Mouse (Mus musculus) heart, embryonic 16.5 days (tissue): ENCODE results near the gene Olfr1024. TPM values are rescaled to one million over a fixed set of nuclear protein-coding genes. Genes with fewer than 3 reads are reported as not detected.

Experiments used
- ATAC-seq: fragments of 200-750 bp; cut with Nextera tagmentation; replicated peaks from 2 replicates; pipeline ENCODE4 v1.8.0; 2017; ENCODE audit warnings: moderate number of reproducible peaks; ENCODE audit not compliant: insufficient read depth, low FRiP score; ENCODE audit errors: extremely low read depth
- H3K27ac ChIP-seq: fragments of 300-500 bp; sonication (generic); 2 replicates; pipeline ENCODE4 v1.5.1; 2014; ENCODE audit warnings: mild to moderate bottlenecking, low read length, control low read depth, moderate library complexity
- H3K27me3 ChIP-seq: fragments of 300-500 bp; sonication (generic); 2 replicates; pipeline ENCODE4 v1.6.1; 2014; ENCODE audit warnings: low read length, mixed read lengths; ENCODE audit not compliant: control insufficient read depth, insufficient read depth
- H3K36me3 ChIP-seq: fragments of 300-500 bp; sonication (generic); 2 replicates; pipeline ENCODE4 v1.6.1; 2014; ENCODE audit not compliant: control insufficient read depth, insufficient read depth
- H3K4me1 ChIP-seq: fragments of 300-500 bp; sonication (generic); 2 replicates; pipeline ENCODE4 v1.6.1; 2014; ENCODE audit warnings: low read length, mixed read lengths; ENCODE audit not compliant: control insufficient read depth, insufficient read depth
- H3K4me2 ChIP-seq: fragments of 300-500 bp; sonication (generic); 2 replicates; pipeline ENCODE4 v1.6.1; 2014; ENCODE audit warnings: low read depth, mild to moderate bottlenecking, control low read depth, low read length
- H3K4me3 ChIP-seq: fragments of 300-500 bp; sonication (generic); 2 replicates; pipeline ENCODE4 v1.5.1; 2014; ENCODE audit warnings: mild to moderate bottlenecking, control low read depth, low read length
- H3K9ac ChIP-seq: fragments of 300-500 bp; sonication (generic); 2 replicates; pipeline ENCODE4 v1.6.1; 2014; ENCODE audit warnings: low read length, control low read depth
- H3K9me3 ChIP-seq: fragments of 300-500 bp; sonication (generic); replicated peaks from 2 replicates; pipeline ENCODE4 v1.6.1; 2016; ENCODE audit warnings: low read length; ENCODE audit not compliant: control insufficient read depth
- WGBS: fragments of 180-500 bp; shearing (Covaris S2); extraction: QIAGEN DNeasy Blood & Tissue Kit; methylation state at CpG from one replicate; pipeline ENCODE4 v1.1.7; 2014; 5-methylcytosine and 5-hydroxymethylcytosine counted together
- polyA plus RNA-seq: library from polyadenylated mRNA; unstranded; fragments of >200 nt; fragmentation: Nextera tagmentation; extraction: Ambion mirVana; gene quantifications from 2 replicates; pipeline ENCODE4 v1.2.1, GENCODE M21; 2015

Olfr1024 gene
- polyA plus RNA-seq: not detected in 2 replicates

DNA sequence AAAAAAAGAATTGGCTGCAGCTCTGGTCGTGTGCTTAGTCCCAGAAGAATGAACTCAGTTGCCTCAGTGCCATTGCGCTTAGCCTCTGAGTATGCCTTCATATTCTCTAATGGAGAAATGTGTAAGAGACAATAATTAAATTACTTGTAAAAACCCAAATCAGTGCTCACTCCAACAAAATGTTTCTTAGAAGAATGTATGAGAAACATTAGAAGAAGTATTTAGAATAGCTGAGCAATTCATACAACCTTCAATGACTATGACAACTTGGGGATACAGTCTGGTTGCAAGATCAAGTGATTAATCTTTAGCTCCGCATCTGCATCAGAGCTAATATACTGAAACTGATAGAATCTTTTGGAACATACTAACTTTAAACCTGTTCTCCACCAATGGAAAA is at the start of gene Olfr1024:
Olfr1024 (minus strand) TSS at position 101 of the 400 bp plus-strand sequence.
- no peaks in the 10 kb centered on the region; the same call in 1 of the 2 replicates for H3K9me3 ChIP-seq
- H3K4me2 ChIP-seq: no peak within 1 kb of the TSS
- no peaks in the 10 kb centered on the region for H3K4me1 ChIP-seq
- H3K27ac ChIP-seq: no peak within 1 kb of the TSS
- no peak within 1 kb of the TSS for H3K4me3 ChIP-seq
- WGBS: 75% methylated on average over 3 of the region's 3 CpGs
- H3K9ac ChIP-seq: no peak within 1 kb of the TSS
- no peaks in the 10 kb centered on the region for H3K27me3 ChIP-seq
- ATAC-seq: no peak
- H3K36me3 ChIP-seq: no peaks in the 10 kb centered on the region

DNA sequence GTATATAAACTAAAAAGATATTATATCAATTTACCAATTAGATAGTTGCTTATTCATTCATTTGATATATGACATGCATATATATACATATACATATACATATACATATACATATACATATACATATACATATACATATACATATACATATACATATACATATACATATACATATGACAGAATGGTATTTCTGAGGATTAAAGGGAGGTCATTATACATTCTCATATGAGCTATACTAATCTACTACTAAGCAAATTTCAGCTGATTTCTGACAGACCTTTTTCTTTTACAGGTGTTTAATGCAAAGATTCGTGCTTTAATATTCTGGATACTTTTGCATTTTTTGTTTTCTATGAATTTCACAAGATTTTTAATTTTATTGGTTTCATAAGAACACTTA is 45.3 kb upstream of the Olfr1024 start, which contains the start of gene Olfr1028:
Olfr1028 (plus strand) TSS at position 301 of the 400 bp plus-strand sequence.
- Histone ChIP-seq H3K27me3 (no peaks in the 10 kb centered on the region), H3K27ac (no peak within 1 kb of the TSS), H3K4me3 (no peak within 1 kb of the TSS), H3K4me1 (no peaks in the 10 kb centered on the region), H3K36me3 (no peaks in the 10 kb centered on the region), H3K9ac (no peak within 1 kb of the TSS), H3K9me3 (no peaks in the 10 kb centered on the region), H3K4me2 (no peak within 1 kb of the TSS)
- ATAC-seq: no peak
- WGBS: 56% methylated on average over 1 of the region's 1 CpGs

DNA sequence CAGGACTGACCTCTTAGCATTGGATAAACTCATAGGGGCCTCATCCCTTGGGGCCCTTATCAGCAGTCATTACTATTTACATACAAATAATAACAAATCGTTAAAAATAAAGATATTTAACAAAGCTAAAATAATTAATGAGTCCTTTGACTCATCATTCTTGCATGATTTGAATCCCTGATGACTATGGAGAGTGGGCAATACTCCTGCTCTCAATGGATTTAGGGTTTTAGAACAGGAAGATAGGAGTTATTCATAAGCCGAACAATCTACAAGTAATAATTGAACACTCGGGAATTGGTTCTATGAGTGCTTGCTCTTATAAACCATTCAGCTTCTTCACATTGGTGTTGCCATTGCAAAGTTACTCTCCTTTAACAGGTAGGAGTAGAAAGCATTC is 16.4 kb upstream of the Olfr1024 start, which contains the start of gene Olfr1026:
Olfr1026 (plus strand) TSS at position 301 of the 400 bp plus-strand sequence.
- H3K27me3 ChIP-seq: no peaks in the 10 kb centered on the region
- H3K4me2 ChIP-seq: no peak within 1 kb of the TSS
- no peak for ATAC-seq
- H3K9me3 ChIP-seq: no peaks in the 10 kb centered on the region
- no peaks in the 10 kb centered on the region for H3K4me1 ChIP-seq
- no peak within 1 kb of the TSS for H3K4me3 ChIP-seq
- no peak within 1 kb of the TSS for H3K9ac ChIP-seq
- WGBS: 81% methylated on average over 3 of the region's 3 CpGs
- no peaks in the 10 kb centered on the region for H3K36me3 ChIP-seq
- H3K27ac ChIP-seq: no peak within 1 kb of the TSS

DNA sequence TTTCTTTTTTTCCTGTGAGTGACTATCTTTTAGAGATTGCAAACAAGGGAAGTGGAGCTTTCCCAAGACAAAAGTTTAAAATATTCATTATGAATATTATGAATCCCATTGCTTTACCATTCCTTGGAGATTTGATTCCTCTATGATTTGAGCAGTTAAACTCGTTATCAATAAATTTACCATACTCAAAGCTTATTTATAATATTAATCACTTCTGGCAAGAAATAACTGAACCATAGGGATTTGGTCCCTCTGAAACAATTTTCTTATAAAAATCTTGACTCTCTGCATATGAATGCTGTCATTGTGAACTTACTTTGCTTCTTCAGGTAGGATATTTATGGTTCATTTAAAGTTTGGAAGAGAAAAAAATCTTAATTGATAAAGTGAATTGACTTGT is 10.0 kb upstream of the Olfr1024 start, which contains the start of gene Olfr1025-ps1:
Olfr1025-ps1 (plus strand) TSS at position 301 of the 400 bp plus-strand sequence.
- Histone ChIP-seq H3K36me3 (no peaks in the 10 kb centered on the region), H3K9me3 (no peaks in the 10 kb centered on the region)
- WGBS: 45% methylated on average over 1 of the region's 1 CpGs

DNA sequence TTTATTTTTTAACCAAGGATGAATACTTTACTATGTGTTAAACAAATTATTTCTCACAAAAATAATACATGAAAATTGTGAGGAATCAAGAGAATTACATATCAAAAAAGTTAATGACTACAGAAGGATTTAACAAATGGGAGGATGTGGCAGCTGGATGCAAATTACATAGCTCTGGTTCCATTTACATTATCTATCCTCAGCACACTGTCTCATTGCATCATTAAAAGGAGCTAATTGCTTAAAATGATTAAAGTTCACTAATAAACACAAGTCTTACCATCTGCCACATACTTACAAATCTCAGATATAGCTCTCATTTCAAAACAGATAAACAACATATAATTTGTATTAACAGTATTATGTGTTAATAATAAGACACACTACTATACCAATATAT is 8.3 kb upstream of the Olfr1024 start:
- no peak overlapping the region for H3K4me3 ChIP-seq
- ATAC-seq: no peak
- H3K9me3 ChIP-seq: no peaks in the 10 kb centered on the region
- no peaks in the 10 kb centered on the region for H3K4me1 ChIP-seq
- H3K4me2 ChIP-seq: no peak overlapping the region
- H3K27me3 ChIP-seq: no peaks in the 10 kb centered on the region
- no peak overlapping the region for H3K9ac ChIP-seq
- no peak overlapping the region for H3K27ac ChIP-seq
- no peaks in the 10 kb centered on the region for H3K36me3 ChIP-seq

More for the DNA sequence above, 10.0 kb upstream of the Olfr1024 start, which contains the start of gene Olfr1025-ps1:
- no peak within 1 kb of the TSS for H3K4me3 ChIP-seq
- no peak within 1 kb of the TSS for H3K27ac ChIP-seq
- H3K4me1 ChIP-seq: no peaks in the 10 kb centered on the region
- no peak for ATAC-seq
- no peak within 1 kb of the TSS for H3K9ac ChIP-seq
- H3K4me2 ChIP-seq: no peak within 1 kb of the TSS
- no peaks in the 10 kb centered on the region for H3K27me3 ChIP-seq

DNA sequence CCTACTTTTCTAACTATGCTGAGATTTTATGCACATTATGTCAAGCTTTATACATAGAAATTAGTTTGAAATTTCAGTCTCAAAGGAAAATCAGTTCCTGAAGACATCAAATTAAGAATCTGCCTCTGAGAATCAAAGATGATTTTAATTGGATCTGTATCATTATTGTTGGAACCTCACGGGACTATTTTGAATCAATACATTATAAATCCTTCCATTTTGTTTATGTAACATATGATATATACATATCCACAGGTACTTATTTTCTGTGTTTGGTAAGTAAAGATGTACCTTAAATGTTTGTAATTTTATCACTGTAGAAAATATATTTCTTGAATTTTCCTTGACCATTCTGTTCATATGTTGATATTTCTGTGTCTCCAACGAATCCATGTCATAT is 19.5 kb downstream of the Olfr1024 start, which contains the start of gene Olfr1023:
Olfr1023 (plus strand) TSS at position 301 of the 400 bp plus-strand sequence.
- no peak for ATAC-seq

DNA sequence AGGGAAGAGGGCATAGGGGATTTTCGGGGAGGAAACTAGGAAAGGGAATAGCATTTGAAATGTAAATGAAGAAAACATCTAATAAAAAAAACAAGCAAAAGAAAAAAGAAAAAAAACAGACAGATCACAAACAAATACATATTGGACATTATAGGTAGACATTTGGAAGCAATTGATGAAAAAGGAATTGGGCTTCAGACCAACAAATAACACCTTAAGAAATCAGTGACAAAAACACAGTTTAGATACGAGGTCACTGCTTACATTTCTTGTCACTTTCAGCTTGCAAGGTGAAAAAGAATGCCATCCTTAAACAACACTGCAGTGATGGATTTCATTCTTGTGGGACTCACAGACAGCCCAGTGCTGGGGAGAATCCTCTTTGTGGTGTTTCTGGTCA is 36.6 kb downstream of the Olfr1024 start, which contains the start of gene Olfr1022:
Olfr1022 (plus strand) TSS at position 301 of the 400 bp plus-strand sequence.
- no peaks in the 10 kb centered on the region for H3K27me3 ChIP-seq
- H3K36me3 ChIP-seq: no peaks in the 10 kb centered on the region
- no peak within 1 kb of the TSS for H3K9ac ChIP-seq
- H3K4me2 ChIP-seq: no peak within 1 kb of the TSS
- no peak within 1 kb of the TSS for H3K27ac ChIP-seq
- no peak within 1 kb of the TSS for H3K4me3 ChIP-seq
- no peak for ATAC-seq
- H3K9me3 ChIP-seq: no peaks in the 10 kb centered on the region
- WGBS: 37% methylated on average over 2 of the region's 2 CpGs
- H3K4me1 ChIP-seq: no peaks in the 10 kb centered on the region

More for the DNA sequence above, 19.5 kb downstream of the Olfr1024 start, which contains the start of gene Olfr1023:
- H3K4me3 ChIP-seq: no peak within 1 kb of the TSS
- no peaks in the 10 kb centered on the region for H3K4me1 ChIP-seq
- no peak within 1 kb of the TSS for H3K4me2 ChIP-seq
- H3K9me3 ChIP-seq: no peaks in the 10 kb centered on the region
- no peak within 1 kb of the TSS for H3K27ac ChIP-seq
- H3K9ac ChIP-seq: no peak within 1 kb of the TSS
- H3K36me3 ChIP-seq: no peaks in the 10 kb centered on the region
- no peaks in the 10 kb centered on the region for H3K27me3 ChIP-seq
- 68% methylated on average over 2 of the region's 2 CpGs for WGBS

Other genes with a start within 250 kb of the Olfr1024 start
- gene Olfr154, start 240.6 kb downstream of the Olfr1024 start, polyA plus RNA-seq: not detected in 2 replicates
- gene Olfr1006, start 226.3 kb downstream of the Olfr1024 start, polyA plus RNA-seq: not detected in 2 replicates
- gene Olfr1008, start 215.6 kb downstream of the Olfr1024 start, polyA plus RNA-seq: not detected in 2 replicates
- not detected in 2 replicates for gene Olfr1009, start 189.6 kb downstream of the Olfr1024 start, polyA plus RNA-seq
- not detected in 2 replicates for gene Olfr1012, start 142.3 kb downstream of the Olfr1024 start, polyA plus RNA-seq
- gene Olfr1013, start 138.0 kb downstream of the Olfr1024 start, polyA plus RNA-seq: not detected in 2 replicates
- gene Olfr1014, start 132.3 kb downstream of the Olfr1024 start, polyA plus RNA-seq: not detected in 2 replicates
- not detected in 2 replicates for gene Olfr1015, start 123.0 kb downstream of the Olfr1024 start, polyA plus RNA-seq
- not detected in 2 replicates for gene Olfr1016, start 102.5 kb downstream of the Olfr1024 start, polyA plus RNA-seq
- gene Olfr1018, start 86.6 kb downstream of the Olfr1024 start, polyA plus RNA-seq: not detected in 2 replicates
- not detected in 2 replicates for gene Olfr1019, start 59.6 kb downstream of the Olfr1024 start, polyA plus RNA-seq
- gene Olfr1020, start 58.0 kb downstream of the Olfr1024 start, polyA plus RNA-seq: not detected in 2 replicates
- not detected in 2 replicates for gene Olfr1022, start 36.5 kb downstream of the Olfr1024 start, polyA plus RNA-seq
- not detected in 2 replicates for gene Olfr1023, start 19.4 kb downstream of the Olfr1024 start, polyA plus RNA-seq
- gene Olfr1025-ps1, start 10.1 kb upstream of the Olfr1024 start, polyA plus RNA-seq: not detected in 2 replicates
- gene Olfr1026, start 16.5 kb upstream of the Olfr1024 start, polyA plus RNA-seq: not detected in 2 replicates
- gene Olfr1028, start 45.4 kb upstream of the Olfr1024 start, polyA plus RNA-seq: not detected in 2 replicates
- gene Olfr1029, start 68.8 kb upstream of the Olfr1024 start, polyA plus RNA-seq: not detected in 2 replicates
- not detected in 2 replicates for gene Olfr1030, start 74.2 kb upstream of the Olfr1024 start, polyA plus RNA-seq
- gene Olfr1031, start 85.3 kb upstream of the Olfr1024 start, polyA plus RNA-seq: not detected in 2 replicates
- not detected in 2 replicates for gene Olfr1032, start 100.5 kb upstream of the Olfr1024 start, polyA plus RNA-seq
- gene Olfr1033, start 115.6 kb upstream of the Olfr1024 start, polyA plus RNA-seq: 6.3 and 6.4 TPM in 2 replicates
- gene Olfr1034, start 140.8 kb upstream of the Olfr1024 start, polyA plus RNA-seq: 0.07 TPM in 1 of 2 replicates, not detected in the other
- gene Olfr1036, start 168.9 kb upstream of the Olfr1024 start, polyA plus RNA-seq: not detected in 2 replicates
- not detected in 2 replicates for gene Olfr1037, start 182.3 kb upstream of the Olfr1024 start, polyA plus RNA-seq
- not detected in 2 replicates for gene Olfr1039, start 230.9 kb upstream of the Olfr1024 start, polyA plus RNA-seq
- gene Olfr1040, start 241.7 kb upstream of the Olfr1024 start, polyA plus RNA-seq: not detected in 2 replicates